Mouse (Mus musculus) liver, adult 2 months (tissue): ENCODE measurements around the gene Lrrc10b. TPM values are rescaled to one million over a fixed set of nuclear protein-coding genes. Genes with fewer than 3 reads are reported as not detected.

Source experiments
- DNase-seq: peaks from one replicate; pipeline ENCODE4 v3.0.0-alpha.2; 2011; ENCODE audit warnings: low read depth, low spot score; ENCODE audit errors: extremely low read depth
- H3K27ac ChIP-seq: fragments of 200-500 bp; replicated peaks from 2 replicates; pipeline ENCODE4 v1.5.1; 2012; ENCODE audit warnings: low read depth, mild to moderate bottlenecking, control low read depth, inconsistent platforms, low read length; ENCODE audit not compliant: insufficient read depth
- H3K27me3 ChIP-seq: fragments of 200-500 bp; 2 replicates; pipeline ENCODE4 v1.6.1; 2012; ENCODE audit warnings: mild to moderate bottlenecking, moderate library complexity, low read length, inconsistent platforms; ENCODE audit not compliant: control insufficient read depth, insufficient read depth
- H3K36me3 ChIP-seq: fragments of 200-500 bp; 2 replicates; pipeline ENCODE4 v1.6.1; 2012; ENCODE audit warnings: low read length, inconsistent platforms; ENCODE audit not compliant: control insufficient read depth, insufficient read depth
- H3K4me1 ChIP-seq: fragments of 200-500 bp; 2 replicates; pipeline ENCODE4 v1.6.1; 2011; ENCODE audit warnings: low read length; ENCODE audit not compliant: control insufficient read depth, insufficient read depth
- H3K4me3 ChIP-seq: fragments of 200-500 bp; 2 replicates; pipeline ENCODE4 v1.5.1; 2011; ENCODE audit warnings: low read depth, mild to moderate bottlenecking, control low read depth, low read length, moderate library complexity; ENCODE audit not compliant: insufficient read depth
- H3K79me2 ChIP-seq: fragments of 200-500 bp; 2 replicates; pipeline ENCODE4 v1.6.1; 2012; ENCODE audit warnings: inconsistent platforms, mild to moderate bottlenecking, low read length, moderate library complexity; ENCODE audit not compliant: control insufficient read depth, insufficient read depth
- H3K9ac ChIP-seq: fragments of 200-500 bp; 2 replicates; pipeline ENCODE4 v1.6.1; 2012; ENCODE audit warnings: low read depth, mild to moderate bottlenecking, control low read depth, inconsistent platforms, low read length
- CTCF ChIP-seq: fragments of 200-500 bp; IDR thresholded peaks from 2 replicates; pipeline ENCODE4 v1.5.1; 2011; ENCODE audit warnings: low read depth, low read length, control low read depth
- POLR2A ChIP-seq: fragments of 200-500 bp; IDR thresholded peaks from 2 replicates; pipeline ENCODE4 v1.6.1; 2011; ENCODE audit warnings: low read length, control low read depth; ENCODE audit not compliant: insufficient read depth; ENCODE audit errors: extremely low read depth
- WGBS: fragments of 180-500 bp; shearing (Covaris S2); methylation state at CpG from one replicate; pipeline ENCODE4 v1.1.7; 2018; 5-methylcytosine and 5-hydroxymethylcytosine counted together
- polyA plus RNA-seq: library from polyadenylated mRNA; depleted of rRNA; stranded (reverse); fragments of >200 nt; gene quantifications from 2 replicates; pipeline ENCODE4 v1.2.3, GENCODE M21; 2012
- total RNA-seq: library from RNA; depleted of rRNA; stranded (reverse); fragments of >200 nt; gene quantifications from 2 replicates; pipeline ENCODE4 v1.2.3, GENCODE M21; 2014

Gene Lrrc10b
- total and polyA plus RNA-seq, 2 experiments: not detected

- 85% methylated on average over 1 of the region's 1 CpGs for WGBS
- no peak for DNase-seq
- TF ChIP-seq CTCF (no peak), POLR2A (no peak)
Observed at GRCm38 (mm10) chr19:10495670-10496069, 38.4 kb upstream of the Lrrc10b start.

DNA sequence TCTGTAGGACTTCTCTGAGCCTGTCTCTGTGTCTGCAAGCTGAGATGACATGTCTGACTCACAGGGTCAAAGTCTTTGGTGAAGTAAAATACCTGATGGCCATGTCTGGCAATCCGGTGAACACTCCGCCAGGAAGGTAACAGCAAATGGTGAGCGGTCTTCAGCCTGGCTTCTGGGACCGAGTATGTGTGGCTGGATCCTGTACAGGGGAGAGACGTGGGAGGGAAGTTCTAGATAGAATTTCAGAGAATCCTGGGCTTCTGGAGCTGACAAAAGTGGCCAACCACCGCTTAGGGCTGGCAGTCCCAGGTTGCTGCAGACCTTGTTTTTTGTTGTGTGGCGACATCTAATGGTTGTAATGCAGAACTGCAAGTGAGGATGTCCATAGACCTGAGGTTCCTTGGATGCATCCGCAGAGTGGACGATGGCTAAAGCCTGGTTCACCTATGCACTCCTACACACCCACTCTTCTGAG lies 29.0 kb upstream of the Lrrc10b start:
- Histone ChIP-seq H3K4me1 (no peaks in the 10 kb centered on the region), H3K27ac (no peak overlapping the region), H3K36me3 (no peaks in the 10 kb centered on the region), H3K9ac (no peak overlapping the region), H3K4me3 (no peak overlapping the region), H3K27me3 (no peaks in the 10 kb centered on the region), H3K79me2 (no peaks in the 10 kb centered on the region)
- peak; percentile 54 for DNase-seq
- TF ChIP-seq CTCF (peak; percentile 79), POLR2A (no peak)
- 17% methylated on average over 9 of the region's 9 CpGs for WGBS

More at GRCm38 (mm10) chr19:10495670-10496069, 38.4 kb upstream of the Lrrc10b start:
- peaks cover 11% of the 10 kb centered on the region; the same call in 1 of the 2 replicates for H3K36me3 ChIP-seq
- H3K27ac ChIP-seq: no peak overlapping the region
- no peaks in the 10 kb centered on the region for H3K27me3 ChIP-seq
- no peaks in the 10 kb centered on the region for H3K79me2 ChIP-seq
- H3K4me1 ChIP-seq: no peaks in the 10 kb centered on the region
- no peak overlapping the region for H3K9ac ChIP-seq
- H3K4me3 ChIP-seq: no peak overlapping the region

DNA sequence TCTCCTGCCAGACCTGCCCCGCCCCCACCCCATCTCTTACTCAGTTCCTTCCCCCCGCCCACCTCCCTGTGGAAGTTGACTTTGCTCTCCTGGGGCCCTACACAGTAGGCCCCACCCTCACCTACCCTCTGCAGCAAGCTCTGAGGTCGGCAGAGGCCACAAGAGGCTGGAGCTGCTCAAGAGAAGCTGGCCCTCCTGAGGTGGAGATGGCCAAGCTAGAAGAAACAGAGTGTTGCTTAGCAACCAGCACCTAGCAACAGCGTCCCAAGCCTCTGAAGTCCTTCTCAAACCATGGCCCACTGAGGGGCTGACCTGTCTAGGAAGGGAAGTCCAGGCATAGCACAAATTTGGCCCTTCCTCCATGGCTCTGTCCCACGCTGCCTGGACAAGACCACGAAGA lies 25.4 kb upstream of the Lrrc10b start, which contains the start of gene Ppp1r32:
Ppp1r32 (minus strand) TSS at position 226 of the 400 bp plus-strand sequence.
- no peaks in the 10 kb centered on the region for H3K79me2 ChIP-seq
- no peak for TF ChIP-seq POLR2A
- no peak for TF ChIP-seq CTCF
- WGBS: 59% methylated on average over 6 of the region's 6 CpGs
- no peak within 1 kb of the TSS for H3K4me3 ChIP-seq
- no peak within 1 kb of the TSS for H3K9ac ChIP-seq
- no peaks in the 10 kb centered on the region for H3K27me3 ChIP-seq
- no peaks in the 10 kb centered on the region for H3K4me1 ChIP-seq
- no peaks in the 10 kb centered on the region for H3K36me3 ChIP-seq
- DNase-seq: no peak
- no peak within 1 kb of the TSS for H3K27ac ChIP-seq

GRCm38 (mm10) chr19:10479541-10479940 lies 22.3 kb upstream of the Lrrc10b start:
- no peaks in the 10 kb centered on the region for H3K79me2 ChIP-seq
- H3K27me3 ChIP-seq: no peaks in the 10 kb centered on the region
- no peaks in the 10 kb centered on the region for H3K36me3 ChIP-seq
- H3K4me3 ChIP-seq: no peak overlapping the region
- no peak for DNase-seq
- H3K27ac ChIP-seq: no peak overlapping the region
- TF ChIP-seq POLR2A (no peak), CTCF (no peak)
- H3K9ac ChIP-seq: no peak overlapping the region
- 70% methylated on average over 4 of the region's 4 CpGs for WGBS
- H3K4me1 ChIP-seq: no peaks in the 10 kb centered on the region

GRCm38 (mm10) chr19:10473779-10474178 lies 16.5 kb upstream of the Lrrc10b start:
- H3K4me3 ChIP-seq: no peak overlapping the region
- H3K27ac ChIP-seq: no peak overlapping the region
- no peaks in the 10 kb centered on the region for H3K36me3 ChIP-seq
- no peaks in the 10 kb centered on the region for H3K4me1 ChIP-seq
- WGBS: 45% methylated on average over 6 of the region's 6 CpGs
- DNase-seq: no peak
- no peak overlapping the region for H3K9ac ChIP-seq
- TF ChIP-seq CTCF (no peak), POLR2A (no peak)
- H3K79me2 ChIP-seq: no peaks in the 10 kb centered on the region
- no peaks in the 10 kb centered on the region for H3K27me3 ChIP-seq

- no peaks in the 10 kb centered on the region for H3K79me2 ChIP-seq
- H3K9ac ChIP-seq: no peak overlapping the region
- TF ChIP-seq CTCF (no peak), POLR2A (no peak)
- 79% methylated on average over 3 of the region's 3 CpGs for WGBS
- no peaks in the 10 kb centered on the region for H3K27me3 ChIP-seq
- H3K36me3 ChIP-seq: no peaks in the 10 kb centered on the region
- H3K4me3 ChIP-seq: no peak overlapping the region
- no peaks in the 10 kb centered on the region for H3K4me1 ChIP-seq
- H3K27ac ChIP-seq: no peak overlapping the region
- no peak for DNase-seq
Observed at GRCm38 (mm10) chr19:10472958-10473357, 15.7 kb upstream of the Lrrc10b start.
